Comparison of ENCODE assay signal across 12 mouse cellular contexts in the genomic region with DNA sequence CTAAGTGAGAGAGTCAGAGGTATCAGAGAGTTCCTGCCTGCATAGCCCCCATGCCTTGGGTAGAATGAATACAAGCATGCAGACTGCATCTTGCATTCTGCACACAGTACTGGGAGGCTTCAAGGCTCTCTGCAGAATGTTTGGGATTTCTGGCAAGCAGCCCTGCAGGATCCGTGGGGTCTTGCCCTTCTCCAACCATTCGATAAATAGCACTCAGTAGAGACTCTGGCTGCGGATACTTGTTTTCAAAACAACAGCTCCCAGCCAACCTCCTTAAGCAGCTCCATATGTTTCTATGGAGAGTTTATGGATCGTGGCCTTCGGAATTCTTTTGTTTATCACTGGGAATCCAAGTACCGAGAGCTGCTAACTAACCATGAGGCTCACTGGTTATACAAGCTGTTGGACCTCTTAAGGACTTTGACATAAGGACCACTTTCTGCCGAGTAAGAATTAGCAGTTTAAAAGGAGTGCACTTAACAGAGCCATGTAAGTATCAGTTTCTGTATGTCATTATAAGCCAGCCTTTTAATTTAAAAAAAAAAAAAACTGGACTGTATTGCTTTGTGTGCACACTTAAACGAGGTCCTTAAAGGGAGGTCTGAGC.
DNase-seq lines count a peak whose midpoint lies in the region; ATAC-seq and TF ChIP-seq lines count a peak whose summit lies in the region.
"Had no signal": no experiment of that assay in that cellular context is flagged by ENCODE, and none has a peak within 500 bp of the region (broad histone marks: within the 10 kb centered on the region; RNA-seq: fewer than 3 reads in every experiment).

No protein-coding gene starts in this region.

- H3K27me3 ChIP-seq in heart, embryonic 11.5 days (ENCODE audit: control insufficient read depth, insufficient read depth, low read length), result no peaks in the 10 kb centered on the region
- H3K27me3 ChIP-seq in hindbrain, postnatal 0 days (ENCODE audit: insufficient read depth, low read length), result no peaks in the 10 kb centered on the region
- H3K27me3 ChIP-seq: heart, embryonic 15.5 days; neural tube, embryonic 15.5 days had no signal

- ATAC-seq in heart, embryonic 11.5 days (replicated peaks; ENCODE audit: insufficient number of reproducible peaks, low FRiP score, low TSS enrichment), result no peak
- ATAC-seq in hindbrain, postnatal 0 days, result peak; percentile 32; the same call in 1 of the 2 replicates
- ATAC-seq: CD4-positive, CD25-positive, alpha-beta regulatory T cell, adult 4 months had no signal

- no peak overlapping the region for H3K27ac ChIP-seq in heart, embryonic 11.5 days (ENCODE audit: low read depth, low read length)
- no peak overlapping the region for H3K27ac ChIP-seq in hindbrain, postnatal 0 days
- H3K27ac ChIP-seq: heart, embryonic 15.5 days; neural tube, embryonic 15.5 days had no signal

- no peak overlapping the region for H3K4me2 ChIP-seq in heart, embryonic 11.5 days
- no peak overlapping the region for H3K4me2 ChIP-seq in hindbrain, postnatal 0 days (ENCODE audit: low read depth, low read length)
- H3K4me2 ChIP-seq: heart, embryonic 15.5 days; neural tube, embryonic 15.5 days had no signal

- no peak overlapping the region for H3K9ac ChIP-seq in heart, embryonic 11.5 days (ENCODE audit: low read depth, low read length)
- no peak overlapping the region for H3K9ac ChIP-seq in hindbrain, postnatal 0 days (replicated peaks; ENCODE audit: low read length)
- H3K9ac ChIP-seq: heart, embryonic 15.5 days; neural tube, embryonic 15.5 days had no signal

- no peaks in the 10 kb centered on the region for H3K4me1 ChIP-seq in heart, embryonic 11.5 days (ENCODE audit: control insufficient read depth, insufficient read depth, low read length)
- H3K4me1 ChIP-seq in hindbrain, postnatal 0 days (ENCODE audit: insufficient read depth, low read length), result no peaks in the 10 kb centered on the region
- H3K4me1 ChIP-seq: heart, embryonic 15.5 days had no signal

- DNase-seq in heart, postnatal 4 days, result peak; percentile 43
- DNase-seq in embryo, embryonic 11 days, result peak; percentile 33
- peak; percentile 39 for DNase-seq in hindbrain, postnatal 0 days (ENCODE audit: low spot score)
- DNase-seq in lung, postnatal 14 days, result peak; percentile 15
- DNase-seq in urinary bladder, postnatal 36 days (ENCODE audit: low spot score in 2 of 2), result no peak
- DNase-seq in urinary bladder, postnatal 25 days (ENCODE audit: low spot score), result no peak
- DNase-seq in cerebellum, adult 8-10 months, result no peak
- DNase-seq: cerebellum, postnatal 25 days had no signal

- H3K9me3 ChIP-seq in heart, embryonic 11.5 days (replicated peaks; ENCODE audit: control insufficient read depth, low read length), result 0 out of 2 replicates have a peak, but pooled peaks cover 2% of the 10 kb centered on the region
- H3K9me3 ChIP-seq in hindbrain, postnatal 0 days (ENCODE audit: low read length), result no peaks in the 10 kb centered on the region
- H3K9me3 ChIP-seq: heart, embryonic 15.5 days; neural tube, embryonic 15.5 days had no signal

- 60% methylated on average over 8 of the region's 8 CpGs for WGBS in heart, embryonic 11.5 days (ENCODE audit: insufficient replicate concordance)
- WGBS in hindbrain, postnatal 0 days, result 32% methylated on average over 8 of the region's 8 CpGs

- H3K36me3 ChIP-seq in heart, embryonic 11.5 days (ENCODE audit: control insufficient read depth, insufficient read depth, low read length), result no peaks in the 10 kb centered on the region
- no peaks in the 10 kb centered on the region for H3K36me3 ChIP-seq in hindbrain, postnatal 0 days (ENCODE audit: insufficient read depth, low read length)
- H3K36me3 ChIP-seq: heart, embryonic 15.5 days; neural tube, embryonic 15.5 days had no signal

- no peak overlapping the region for H3K4me3 ChIP-seq in heart, embryonic 11.5 days (ENCODE audit: low read depth, low read length)
- no peak overlapping the region for H3K4me3 ChIP-seq in hindbrain, postnatal 0 days (ENCODE audit: low read length)
- H3K4me3 ChIP-seq: heart, embryonic 15.5 days; neural tube, embryonic 15.5 days had no signal

- TF ChIP-seq CTCF in hindbrain, postnatal 0 days (IDR thresholded peaks at IDR 0.05; ENCODE audit: low read depth), result no peak

Comparison
In these comparisons a context has a peak if more than half of its experiments do, and no peak if none do; other contexts are left out.
1. DNase-seq: peak in heart, postnatal 4 days (single experiment), embryo, embryonic 11 days (single experiment), hindbrain, postnatal 0 days (single experiment) and lung, postnatal 14 days (single experiment); none in urinary bladder, postnatal 36 days (0 of 2), urinary bladder, postnatal 25 days (single experiment) and cerebellum, adult 8-10 months (single experiment).